Mouse (Mus musculus) layer of hippocampus, postnatal 10 days (tissue): ENCODE measurements around the gene Jakmip3. TPM values are rescaled to one million over a fixed set of nuclear protein-coding genes. Genes with fewer than 3 reads are reported as not detected.

Experiments
- DNase-seq, 2 experiments: peaks; one replicate each; pipeline ENCODE4 v3.0.0; 2021; ENCODE audit warnings: low spot score in 2 of 2
- total RNA-seq, 2 experiments: library from RNA; stranded (reverse); gene quantifications; 2 replicates each; pipeline ENCODE4 v1.2.3; 2021

The Jakmip3 gene
- total RNA-seq, 2 experiments from 2014 or later: 54.6 to 60.2 TPM

GRCm38 (mm10) chr7:139027136-139027535 lies 86.6 kb downstream of the Jakmip3 start:
- DNase-seq: no peak

- DNase-seq: no peak
Measured at GRCm38 (mm10) chr7:139031215-139031614, 90.7 kb downstream of the Jakmip3 start.

- DNase-seq: no peak
Measured at GRCm38 (mm10) chr7:139063406-139063805, 122.9 kb downstream of the Jakmip3 start.

GRCm38 (mm10) chr7:139068182-139068623 lies 127.7 kb downstream of the Jakmip3 start:
- peak; percentile 92 to 93 for DNase-seq

- DNase-seq: no peak
Measured at GRCm38 (mm10) chr7:139074189-139074588, 133.7 kb downstream of the Jakmip3 start.

- no peak for DNase-seq
Measured at GRCm38 (mm10) chr7:139075054-139075794, 134.7 kb downstream of the Jakmip3 start.

- no peak for DNase-seq
Measured at GRCm38 (mm10) chr7:139077283-139077682, 136.8 kb downstream of the Jakmip3 start.

- no peak for DNase-seq
Measured at GRCm38 (mm10) chr7:139078181-139078580, 137.7 kb downstream of the Jakmip3 start.

GRCm38 (mm10) chr7:139079141-139079540 lies 138.6 kb downstream of the Jakmip3 start:
- DNase-seq: no peak

- no peak for DNase-seq
Measured at GRCm38 (mm10) chr7:139080714-139081113, 140.2 kb downstream of the Jakmip3 start.

GRCm38 (mm10) chr7:139081158-139081557 lies 140.6 kb downstream of the Jakmip3 start:
- no peak for DNase-seq

GRCm38 (mm10) chr7:139082281-139082680 lies 141.8 kb downstream of the Jakmip3 start:
- no peak for DNase-seq

- no peak for DNase-seq
Measured at GRCm38 (mm10) chr7:139084316-139084715, 143.8 kb downstream of the Jakmip3 start.

GRCm38 (mm10) chr7:139085629-139086194 lies 145.2 kb downstream of the Jakmip3 start, which contains the start of gene Dpysl4:
Gene Dpysl4 (plus strand): TSS chr7:139086001.
- peak; percentile 87 to 89 for DNase-seq

- DNase-seq: no peak
Measured at GRCm38 (mm10) chr7:139086195-139087158, 145.9 kb downstream of the Jakmip3 start.

GRCm38 (mm10) chr7:139087801-139088200 lies 147.3 kb downstream of the Jakmip3 start:
- DNase-seq: peak in 1 of 2 experiments; percentile 60

GRCm38 (mm10) chr7:139089892-139090874 lies 149.7 kb downstream of the Jakmip3 start:
- DNase-seq: peak; percentile 77 to 84

GRCm38 (mm10) chr7:139091681-139092080 lies 151.2 kb downstream of the Jakmip3 start:
- no peak for DNase-seq

GRCm38 (mm10) chr7:139092676-139093075 lies 152.1 kb downstream of the Jakmip3 start:
- DNase-seq: no peak

- peak in 1 of 2 experiments; percentile 44 for DNase-seq
Measured at GRCm38 (mm10) chr7:139093124-139093523, 152.6 kb downstream of the Jakmip3 start.
